Mouse (Mus musculus) brain, embryonic 14.5 days (tissue): ENCODE measurements around the gene Dhx8. TPM values are rescaled to one million over a fixed set of nuclear protein-coding genes. Genes with fewer than 3 reads are reported as not detected.
A peak's percentile ranks its signal among the peaks of the same experiment; 100 is the strongest.

Source experiments
- DNase-seq: peaks from one replicate; pipeline ENCODE4 v3.0.0-alpha.2; 2011; ENCODE audit warnings: low read depth
- CTCF ChIP-seq: fragments of 200-500 bp; IDR thresholded peaks from 2 replicates; pipeline ENCODE4 v1.5.1; 2012; ENCODE audit warnings: inconsistent platforms, mild to moderate bottlenecking, moderate library complexity, borderline replicate concordance; ENCODE audit not compliant: insufficient read depth, insufficient read length; ENCODE audit errors: extremely low read depth
- POLR2A ChIP-seq: fragments of 200-500 bp; IDR thresholded peaks from 2 replicates; pipeline ENCODE4 v1.6.1; 2012; ENCODE audit warnings: mild to moderate bottlenecking, inconsistent platforms, borderline replicate concordance; ENCODE audit not compliant: poor library complexity, insufficient read depth, insufficient read length, severe bottlenecking; ENCODE audit errors: extremely low read depth
- polyA plus RNA-seq: library from polyadenylated mRNA; depleted of rRNA; stranded (reverse); fragments of >200 nt; gene quantifications from 2 replicates; pipeline ENCODE4 v1.2.3, GENCODE M21; 2012; rRNA removed

Gene Dhx8
- polyA plus RNA-seq, 1 experiment: 33.5 TPM

DNA sequence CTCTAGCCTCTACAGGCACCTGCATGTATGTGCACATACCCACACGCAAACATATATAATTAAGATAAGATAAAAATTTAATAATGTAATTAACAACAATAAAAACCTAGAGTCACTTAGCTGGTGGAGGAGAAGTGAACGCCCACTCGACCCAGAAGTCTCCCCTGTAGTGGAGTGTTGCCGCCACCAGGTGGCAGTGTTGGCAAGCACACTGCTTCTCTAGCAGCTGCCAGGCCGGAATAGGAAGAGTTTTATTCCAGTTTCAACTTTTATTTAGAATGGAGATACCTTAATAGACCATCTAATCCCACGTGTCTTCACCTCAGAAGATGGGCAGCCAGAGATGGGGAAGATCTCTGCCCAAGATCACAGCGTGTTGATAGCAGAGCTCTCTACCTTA, 80.5 kb downstream of the Dhx8 start:
- peak; percentile 99 for TF ChIP-seq CTCF
- no peak for TF ChIP-seq POLR2A
- peak; percentile 78 for DNase-seq

DNA sequence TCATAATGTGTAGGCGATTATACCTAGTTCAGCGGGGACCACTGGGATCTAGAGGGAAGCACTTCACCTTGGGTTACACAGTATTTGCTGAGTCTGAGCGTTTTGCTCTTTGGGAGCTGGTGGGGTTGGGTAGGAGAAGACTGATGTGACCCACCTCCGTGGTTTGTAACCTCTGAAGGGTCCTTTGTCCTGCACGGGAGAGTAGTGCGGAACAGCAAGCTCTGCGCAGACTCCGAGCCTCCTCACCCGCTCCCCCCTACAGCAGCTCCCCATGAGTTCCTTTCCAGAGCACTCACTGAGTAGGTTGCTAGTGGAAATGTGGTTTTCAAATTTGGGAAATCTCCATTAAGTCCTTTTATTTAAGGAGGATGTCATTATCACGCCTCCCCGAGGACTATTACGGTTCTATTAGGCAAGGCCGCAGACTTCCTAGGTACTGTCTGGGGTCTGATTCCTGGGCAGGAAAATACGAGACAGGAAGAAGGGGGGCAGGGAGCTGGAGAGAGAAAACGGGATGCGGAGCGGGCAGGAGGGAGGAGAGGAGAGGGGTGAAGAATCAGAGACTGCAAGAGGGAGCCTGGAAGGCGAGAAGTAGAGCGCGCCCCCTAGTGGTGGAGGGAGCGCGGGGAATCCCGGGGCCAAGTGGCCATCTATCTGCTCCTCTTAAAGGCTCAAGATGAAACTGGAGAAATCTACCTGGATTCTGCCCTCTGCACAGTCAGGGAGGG, 81.8 kb downstream of the Dhx8 start:
- peak; percentile 78 for DNase-seq
- TF ChIP-seq POLR2A (no peak), CTCF (peak; percentile 97)

DNA sequence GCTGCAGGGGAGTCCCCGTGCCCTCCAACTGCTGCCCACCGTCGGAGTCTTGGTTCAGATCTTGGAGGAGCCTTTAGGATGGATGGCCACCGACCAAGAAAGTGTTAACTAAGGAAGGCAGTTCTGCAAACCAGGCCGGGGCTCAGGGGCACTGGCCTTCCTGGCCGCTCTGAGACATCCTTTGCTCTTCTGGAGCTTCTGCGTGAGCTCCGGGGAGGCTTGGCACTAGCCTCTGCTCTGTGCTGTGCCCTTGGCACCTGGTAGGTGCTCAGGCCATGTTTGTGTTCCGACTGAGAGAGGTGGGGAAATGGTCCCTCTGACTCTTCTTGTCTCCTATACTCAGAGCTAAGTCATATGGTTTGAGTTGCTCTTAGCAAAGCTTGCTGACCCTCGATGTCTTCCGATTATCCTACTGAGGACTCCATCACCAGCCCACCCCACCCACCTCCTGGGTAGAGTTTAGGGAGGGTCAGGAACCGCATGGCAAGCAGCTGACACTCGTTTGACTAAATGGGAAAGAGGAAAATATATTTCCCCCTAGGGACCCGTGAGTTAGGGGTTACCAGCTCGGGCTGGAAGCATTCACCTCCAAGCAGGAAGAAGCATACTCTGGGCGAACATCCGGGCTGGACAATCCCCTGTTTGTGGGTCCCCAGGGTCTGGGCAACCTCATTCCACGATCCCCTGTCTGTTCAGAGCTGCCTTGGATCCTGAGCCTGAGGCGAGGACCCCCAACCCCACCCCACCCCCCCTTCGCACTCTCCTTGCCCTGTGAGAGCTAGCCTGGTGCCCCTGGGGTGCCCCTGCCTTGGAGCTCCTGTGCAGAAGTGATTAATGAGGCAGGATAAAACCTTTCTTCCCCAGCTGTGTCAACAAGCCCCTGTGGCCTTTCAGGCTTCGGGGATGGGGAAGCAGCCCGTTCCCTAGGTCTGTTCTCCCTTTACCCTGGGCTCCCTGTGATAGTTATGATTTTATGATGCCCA, 82.7 kb downstream of the Dhx8 start:
- no peak for TF ChIP-seq POLR2A
- no peak for TF ChIP-seq CTCF

More for the DNA sequence above, 82.7 kb downstream of the Dhx8 start:
- DNase-seq: no peak

Other genes starting within 250 kb of the Dhx8 start
- 4.1 and 5.5 TPM in 2 replicates for gene Brca1, start 181.0 kb upstream of the Dhx8 start, polyA plus RNA-seq
- 118 and 119 TPM in 2 replicates for gene Nbr1, start 180.8 kb upstream of the Dhx8 start, polyA plus RNA-seq
- 3.6 and 5.3 TPM in 2 replicates for gene Tmem106a, start 150.7 kb upstream of the Dhx8 start, polyA plus RNA-seq
- gene Gm11634, start 133.7 kb upstream of the Dhx8 start, polyA plus RNA-seq: not detected in 2 replicates
- gene Rdm1, start 105.7 kb upstream of the Dhx8 start, polyA plus RNA-seq: 13.7 and 25.0 TPM in 2 replicates
- 18.9 and 42.0 TPM in 2 replicates for gene Arl4d, start 67.4 kb upstream of the Dhx8 start, polyA plus RNA-seq
- 7.3 and 10.4 TPM in 2 replicates for gene Etv4, start 52.5 kb downstream of the Dhx8 start, polyA plus RNA-seq
- gene Meox1, start 161.5 kb downstream of the Dhx8 start, polyA plus RNA-seq: 0.35 and 0.36 TPM in 2 replicates
- 0.22 and 0.23 TPM in 2 replicates for gene Sost, start 234.1 kb downstream of the Dhx8 start, polyA plus RNA-seq